Mouse (Mus musculus) thymus, postnatal 4 days (tissue): Measurements from ENCODE around the gene Enpp3.

ENCODE experiments used
- DNase-seq: peaks from one replicate; pipeline ENCODE4 v3.0.0; 2021

The Enpp3 gene

DNA sequence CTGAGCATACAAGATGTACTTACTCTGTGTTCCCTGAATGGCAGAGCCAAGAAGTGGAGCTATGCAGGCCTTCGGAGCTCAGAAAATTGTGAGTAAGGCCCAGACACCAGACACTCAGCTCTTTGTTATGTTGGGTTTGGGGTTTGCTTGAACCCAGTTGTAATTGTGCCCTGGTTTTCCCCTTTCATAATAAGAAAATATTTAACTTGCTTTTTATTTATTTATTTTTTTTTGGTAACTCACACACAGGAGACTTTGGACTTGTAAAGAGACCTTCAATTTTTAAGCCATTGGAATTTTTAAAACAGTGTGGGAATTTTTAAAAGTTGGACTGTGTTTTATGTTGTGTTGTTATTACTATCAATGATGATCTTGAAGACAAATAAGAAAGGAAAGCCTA, at the start of gene Enpp3:
Gene Enpp3, minus strand, starts transcription at position 148 of the 400 bp plus-strand sequence.
- DNase-seq = no peak

DNA sequence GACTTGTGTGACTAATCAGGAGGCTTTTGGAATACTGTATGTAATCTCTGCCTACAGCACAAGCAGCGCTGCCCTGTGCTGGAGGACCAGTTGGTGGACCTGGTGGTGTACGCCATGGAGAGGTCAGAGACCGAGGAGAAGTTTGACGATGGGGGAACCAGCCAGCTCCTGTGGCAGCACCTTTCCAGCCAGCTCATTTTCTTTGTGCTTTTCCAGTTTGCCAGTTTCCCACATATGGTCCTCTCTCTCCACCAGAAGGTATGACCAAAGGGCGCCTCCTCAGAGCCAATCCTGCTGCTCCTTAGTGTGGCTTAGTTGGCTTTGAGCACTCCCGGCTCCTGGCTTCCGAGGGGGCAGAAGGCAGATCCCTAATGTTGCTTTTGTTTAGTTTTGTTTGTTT, 45.7 kb upstream of the Enpp3 start:
- DNase-seq = no peak

DNA sequence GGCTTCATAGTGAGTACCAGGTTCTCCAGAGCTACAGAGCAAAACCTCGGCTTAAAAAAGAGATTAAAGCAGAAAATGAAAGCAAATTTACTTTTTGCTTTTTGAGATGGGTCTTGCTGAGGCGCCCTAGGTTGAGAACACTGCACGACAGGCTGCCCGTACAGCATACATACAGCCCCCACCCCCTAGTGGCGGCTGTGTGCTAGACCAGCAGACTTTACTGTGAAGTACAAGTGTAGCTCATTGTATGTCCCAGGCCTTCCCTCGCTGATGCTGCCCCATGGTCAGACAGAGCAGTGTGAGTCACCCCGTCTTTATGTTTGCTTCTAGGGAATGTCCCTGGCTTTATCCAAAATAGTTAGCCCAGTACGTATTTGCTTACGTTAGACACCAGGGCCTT, 43.4 kb upstream of the Enpp3 start:
- DNase-seq = peak; percentile 55

DNA sequence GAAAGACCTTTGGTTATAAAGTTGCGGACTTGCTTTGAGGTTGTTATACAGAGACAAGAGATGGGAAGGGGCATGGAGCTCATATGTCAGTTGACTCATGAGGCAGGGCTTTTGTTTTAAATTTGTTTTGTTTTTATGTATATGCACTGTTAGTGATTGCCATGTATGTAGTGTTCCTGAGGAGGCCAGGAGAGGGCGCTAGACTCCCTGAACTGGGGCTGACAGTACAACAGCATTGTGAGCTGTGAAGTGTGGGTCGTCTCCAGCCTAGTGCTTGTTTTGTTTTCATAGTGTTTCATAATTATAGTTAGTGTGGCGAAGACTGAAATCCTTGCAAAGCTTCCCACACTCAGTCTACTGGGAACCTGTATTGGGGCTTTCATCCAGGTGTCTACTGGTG, 31.0 kb upstream of the Enpp3 start:
- DNase-seq = peak; percentile 38

DNA sequence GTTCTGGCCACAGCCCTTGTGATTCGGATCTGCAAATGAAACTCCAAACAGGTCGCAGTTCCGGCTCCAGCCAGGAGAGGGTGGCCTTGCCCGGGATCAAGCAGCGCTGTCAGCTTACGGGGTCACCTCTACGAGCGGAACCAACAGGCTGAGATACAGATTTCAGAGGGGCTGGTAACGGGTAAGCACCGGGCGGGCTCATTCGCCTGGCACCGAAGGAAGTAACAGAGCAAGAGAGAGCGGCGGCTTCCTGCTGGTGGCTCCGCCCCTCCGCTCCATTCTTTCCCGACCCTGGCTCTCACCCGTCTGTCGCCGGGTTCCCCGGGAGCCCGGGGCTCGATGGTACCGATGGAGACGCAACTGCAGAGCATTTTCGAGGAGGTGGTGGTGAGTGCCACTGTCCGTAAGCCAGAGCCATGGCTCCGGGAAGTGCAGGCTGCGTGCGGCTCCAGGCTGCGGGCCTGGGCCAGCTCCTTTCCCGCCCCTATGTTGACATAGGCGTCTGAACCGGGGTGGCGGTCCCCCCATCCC, 27.2 kb upstream of the Enpp3 start, which contains the start of gene Med23:
Gene Med23, plus strand, starts transcription at position 227 of the 531 bp plus-strand sequence.
- peak; percentile 97 for DNase-seq

DNA sequence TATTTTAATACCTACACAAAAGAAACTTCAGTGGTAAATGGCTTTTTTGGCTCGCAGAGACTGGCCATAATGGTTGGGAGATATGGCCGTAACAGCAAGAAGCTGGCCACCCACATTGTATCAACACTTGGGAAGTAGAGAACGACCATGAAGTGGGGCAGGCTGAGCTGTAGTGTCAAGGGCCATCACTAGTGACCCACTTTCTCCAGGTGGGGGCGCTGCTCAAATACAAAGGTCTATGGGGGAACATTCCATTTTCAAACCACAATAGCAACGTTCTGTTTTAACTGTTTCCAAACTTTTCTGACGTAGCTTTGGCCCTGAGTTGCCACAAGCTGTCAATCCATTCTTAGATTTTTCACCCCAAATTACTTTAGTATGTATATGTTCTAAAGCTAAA, 21.8 kb upstream of the Enpp3 start:
- peak; percentile 58 for DNase-seq

DNA sequence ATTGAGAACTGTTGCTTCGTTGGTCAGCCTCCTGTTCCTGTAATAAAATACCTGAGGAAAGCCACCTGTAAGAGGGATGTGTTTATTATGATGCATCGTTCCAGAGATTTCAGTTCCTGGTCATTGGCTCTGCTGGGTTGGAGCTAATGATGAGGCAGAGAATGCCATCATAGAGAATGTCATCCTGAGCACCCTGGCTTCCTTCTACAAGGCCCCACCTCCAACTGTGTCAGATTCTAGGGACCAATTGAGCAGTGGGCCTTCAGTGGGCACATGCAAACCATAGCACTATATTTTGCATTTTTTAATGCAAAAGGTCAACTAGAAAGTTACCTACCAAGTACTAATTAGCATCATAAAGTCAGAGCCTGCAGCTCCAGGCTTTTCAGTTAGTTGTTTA, 20.5 kb upstream of the Enpp3 start:
- DNase-seq = no peak

DNA sequence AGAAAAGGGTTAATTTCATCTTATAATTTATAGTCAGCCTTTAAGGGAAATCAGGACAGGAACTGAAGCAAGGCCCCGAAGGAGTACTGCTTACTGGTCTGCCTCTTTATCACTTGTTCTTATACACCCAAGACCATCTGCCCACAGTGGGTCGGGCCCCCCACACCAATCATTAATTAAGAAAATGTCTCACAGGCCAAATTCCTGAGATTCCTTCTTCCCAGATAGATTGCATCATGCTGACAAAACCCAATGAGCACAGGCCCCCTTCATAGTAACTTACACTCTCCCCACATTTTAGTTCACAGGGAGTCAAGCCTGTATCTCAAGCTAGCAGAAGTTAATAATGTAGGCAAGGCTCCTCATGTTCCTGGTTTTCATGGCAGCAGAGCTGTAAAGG, 625 bp downstream of the Enpp3 start:
- no peak for DNase-seq

DNA sequence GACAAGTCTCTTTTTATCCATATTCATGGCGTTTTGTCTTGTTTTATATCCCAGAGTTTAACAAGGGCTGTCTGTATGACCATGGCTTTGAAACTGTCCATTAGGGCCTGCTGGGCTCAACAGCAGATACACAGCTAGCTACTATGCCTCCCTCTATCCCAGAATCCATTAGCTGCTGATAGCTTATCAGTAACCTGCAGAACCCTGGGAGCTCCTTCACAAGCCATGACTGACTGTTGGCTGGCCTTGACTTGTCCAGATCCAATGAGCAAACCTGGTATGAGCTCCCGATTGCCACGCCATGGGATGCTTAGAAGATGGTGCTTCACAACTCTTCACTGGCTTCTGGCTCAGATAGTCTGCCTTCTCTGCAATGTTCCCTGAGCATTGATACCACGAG, 1.8 kb downstream of the Enpp3 start:
- DNase-seq = no peak

DNA sequence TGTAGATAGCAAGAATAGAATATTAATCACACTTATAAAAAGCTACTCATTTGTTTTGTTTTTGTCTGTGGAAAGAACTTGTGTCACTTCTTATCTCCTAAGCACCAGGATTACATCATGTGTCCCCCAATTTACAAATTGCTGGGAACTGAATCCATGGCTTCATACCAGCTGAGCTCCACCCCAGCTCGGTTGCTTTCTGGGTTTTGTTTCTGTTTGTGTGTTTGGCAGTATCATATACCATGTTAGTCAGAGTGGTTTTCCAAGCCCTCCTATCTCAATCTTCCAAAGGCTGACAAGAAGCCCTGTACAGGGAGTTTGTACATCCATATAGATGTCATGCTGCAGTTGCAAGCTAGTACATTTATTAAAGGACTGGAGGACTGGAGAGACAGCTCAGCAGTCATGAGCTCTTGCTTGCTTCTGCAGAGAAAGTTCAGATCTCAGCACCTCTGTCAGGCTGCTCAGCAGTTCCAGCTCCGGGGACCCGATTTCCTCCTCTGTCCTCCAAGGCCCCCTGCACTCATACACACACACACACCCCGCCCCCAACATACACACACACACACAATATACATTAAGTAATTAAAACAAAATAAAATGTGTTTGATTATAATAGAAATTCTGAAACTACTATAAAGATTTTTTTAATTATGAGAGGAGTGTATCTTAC, 6.1 kb downstream of the Enpp3 start:
- no peak for DNase-seq

DNA sequence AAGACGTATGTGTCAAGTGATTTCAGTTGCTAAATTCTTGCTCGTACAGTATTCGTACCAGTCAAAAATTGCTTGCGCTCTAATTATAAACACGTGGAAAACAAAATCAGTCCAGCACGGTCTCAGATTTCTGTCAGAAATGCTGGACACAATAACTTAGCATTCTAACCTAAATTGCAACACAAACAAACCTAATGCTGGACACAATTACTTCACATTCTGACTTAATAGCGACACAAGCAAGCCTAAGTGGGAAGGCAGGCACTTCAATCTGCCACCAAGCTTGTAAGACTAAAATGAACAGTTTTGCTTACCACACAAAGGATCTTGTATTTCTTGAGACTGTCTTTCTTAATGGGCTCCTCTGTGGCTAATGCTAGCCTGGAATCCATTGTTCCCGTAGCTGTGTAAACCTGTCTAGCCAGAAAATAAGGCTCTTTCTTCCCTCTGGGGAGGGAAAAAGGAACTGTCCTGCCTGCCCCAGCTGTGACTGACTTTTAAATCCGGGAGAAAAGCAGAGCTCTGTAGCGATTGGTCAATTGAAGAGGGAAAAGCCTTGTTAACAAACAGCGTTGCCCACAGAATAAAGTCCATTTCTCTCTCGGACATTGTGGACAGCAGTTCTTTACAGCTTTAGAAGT, 6.8 kb downstream of the Enpp3 start:
- no peak for DNase-seq

DNA sequence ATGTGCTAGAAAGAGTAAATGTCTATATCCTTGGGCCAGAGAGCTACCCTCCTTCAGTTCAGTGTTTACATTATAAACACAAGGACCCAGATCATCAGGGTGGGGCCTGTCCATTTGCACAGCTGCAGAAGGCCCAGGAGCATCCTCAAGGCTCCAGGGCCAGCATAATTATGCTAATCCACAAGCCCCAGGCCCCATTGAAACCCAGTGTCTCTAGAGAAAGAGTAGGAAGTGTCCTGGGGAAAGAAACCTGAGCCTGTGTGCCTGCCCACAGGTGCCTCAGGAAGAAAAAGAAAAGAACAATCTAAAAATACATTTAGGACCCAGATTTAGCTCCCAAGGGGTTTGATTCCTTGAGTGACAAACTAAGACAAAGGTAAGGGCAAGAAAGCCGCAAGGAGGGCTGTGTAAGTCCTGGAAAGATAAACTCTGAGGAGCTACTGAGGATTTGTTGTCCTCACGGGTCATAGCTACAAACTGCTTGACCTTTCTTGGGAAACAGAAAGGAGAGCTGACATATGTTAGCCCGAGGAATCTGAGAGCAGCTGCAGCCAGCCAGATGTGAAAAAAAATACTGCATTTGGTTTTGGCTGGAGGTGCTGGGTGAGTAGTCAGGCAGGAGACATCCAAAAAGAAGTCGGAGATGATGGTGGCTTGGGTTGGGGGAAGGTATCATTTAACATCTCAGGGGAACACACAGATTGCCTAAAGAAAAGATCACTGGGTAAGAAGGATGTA, 7.8 kb downstream of the Enpp3 start:
- DNase-seq = no peak

DNA sequence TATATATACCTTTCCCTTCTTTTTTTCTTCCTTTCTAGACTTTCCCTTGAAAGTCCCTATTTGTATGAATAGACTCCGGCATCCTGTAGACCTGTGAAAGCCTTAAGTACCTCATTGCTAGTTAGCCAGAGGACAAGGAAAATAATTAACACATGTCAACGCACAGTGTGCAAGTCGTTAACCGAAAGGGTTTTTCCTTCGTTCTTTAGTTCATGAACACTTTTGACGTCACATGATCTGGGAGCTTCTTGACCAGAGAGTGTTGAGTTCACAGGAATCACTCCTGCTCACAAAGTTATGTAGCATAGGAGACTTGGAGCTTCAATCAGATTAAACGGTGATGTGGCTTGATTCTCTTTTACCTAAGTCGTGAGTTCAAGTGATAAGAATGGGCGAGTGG, 10.3 kb downstream of the Enpp3 start:
- DNase-seq = no peak

DNA sequence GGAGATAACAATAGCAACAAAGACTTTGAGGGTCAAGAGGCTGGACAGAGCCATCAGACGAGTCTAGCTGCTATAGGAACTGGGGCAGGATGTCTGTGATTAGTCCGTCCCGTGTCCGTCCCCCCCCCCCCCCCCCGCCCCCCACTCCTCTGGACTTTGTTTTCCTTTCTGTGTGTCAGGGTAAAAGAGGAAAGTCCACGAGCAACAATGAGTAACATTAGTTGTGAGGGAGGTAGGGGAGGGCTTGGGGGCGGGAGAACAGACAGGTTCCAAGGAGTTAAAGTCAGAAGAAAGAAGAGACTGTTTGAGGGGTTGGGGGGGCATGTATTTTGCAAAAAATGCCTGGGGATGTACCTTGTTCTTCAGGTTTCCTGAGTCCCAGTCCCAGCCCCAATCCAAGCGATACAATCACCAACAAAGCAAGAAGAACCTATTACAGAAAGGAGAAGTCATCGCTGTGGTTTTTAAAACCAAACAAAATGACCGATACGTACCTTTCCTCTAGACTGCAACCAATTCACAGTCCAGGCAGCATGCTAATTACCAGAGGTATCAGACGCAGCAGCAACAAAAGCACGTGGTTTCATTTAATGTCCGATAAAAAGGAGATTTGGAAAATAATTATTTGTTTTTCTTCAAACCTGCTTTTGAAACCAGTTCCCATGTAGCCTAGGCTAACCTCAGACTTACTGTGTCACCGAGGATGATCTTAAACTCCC, 11.1 kb downstream of the Enpp3 start:
- DNase-seq = no peak

DNA sequence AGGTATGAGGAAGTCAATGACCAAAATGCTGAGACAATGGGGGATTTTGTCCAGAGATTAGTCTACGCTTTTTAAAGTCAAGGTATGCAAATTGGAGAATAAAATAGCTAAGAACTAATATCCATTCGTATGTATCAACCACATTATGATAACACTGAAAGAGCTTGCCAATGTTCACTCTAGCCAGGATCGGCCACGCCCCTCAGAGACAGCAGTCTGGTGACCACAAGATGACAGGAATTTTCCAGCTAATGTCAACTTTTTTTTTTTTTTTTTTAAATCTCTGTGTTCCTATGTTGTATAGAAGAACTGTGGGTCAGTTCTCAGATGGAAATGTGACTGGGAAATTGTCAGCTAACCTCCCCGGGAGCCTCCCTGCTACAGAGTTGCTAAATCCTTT, 12.2 kb downstream of the Enpp3 start:
- no peak for DNase-seq

DNA sequence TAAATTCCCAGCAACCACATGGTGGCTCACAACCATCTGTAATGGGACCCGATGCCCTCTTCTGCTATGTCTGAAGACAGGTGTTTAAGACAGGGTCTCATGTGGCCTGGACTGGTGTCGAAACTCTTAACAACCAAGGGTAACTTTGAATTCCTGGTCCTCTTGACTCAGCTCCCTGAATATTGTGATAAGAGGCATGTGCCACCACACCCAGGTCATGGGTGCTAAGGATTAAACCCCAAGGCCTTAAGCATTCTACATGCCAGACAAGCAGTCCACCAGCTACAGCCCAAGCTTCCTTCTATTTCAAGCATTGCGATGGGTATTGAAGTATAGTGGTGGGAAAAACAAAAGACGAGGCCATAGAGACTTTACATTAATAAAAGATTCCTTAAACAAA, 14.5 kb downstream of the Enpp3 start:
- no peak for DNase-seq

DNA sequence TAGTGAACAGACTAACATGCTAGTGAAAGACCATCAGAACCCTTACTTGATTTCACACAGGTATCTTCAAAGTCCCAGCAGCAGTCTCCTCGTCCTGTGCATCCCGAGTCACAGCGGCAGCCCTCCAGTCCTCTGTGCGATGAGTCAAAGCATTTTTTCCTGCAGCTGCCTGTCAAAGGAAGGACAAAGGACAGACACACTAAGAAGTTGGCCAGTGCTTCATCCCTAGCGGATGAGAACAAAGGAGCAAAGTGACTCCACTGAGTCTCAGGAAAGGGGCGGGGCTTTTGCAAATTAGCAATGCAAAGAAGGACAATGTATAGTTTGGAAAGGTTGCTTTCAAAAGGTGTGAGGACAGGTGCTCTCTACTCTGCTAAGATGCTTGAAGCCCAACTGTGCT, 16.5 kb downstream of the Enpp3 start:
- DNase-seq = no peak

DNA sequence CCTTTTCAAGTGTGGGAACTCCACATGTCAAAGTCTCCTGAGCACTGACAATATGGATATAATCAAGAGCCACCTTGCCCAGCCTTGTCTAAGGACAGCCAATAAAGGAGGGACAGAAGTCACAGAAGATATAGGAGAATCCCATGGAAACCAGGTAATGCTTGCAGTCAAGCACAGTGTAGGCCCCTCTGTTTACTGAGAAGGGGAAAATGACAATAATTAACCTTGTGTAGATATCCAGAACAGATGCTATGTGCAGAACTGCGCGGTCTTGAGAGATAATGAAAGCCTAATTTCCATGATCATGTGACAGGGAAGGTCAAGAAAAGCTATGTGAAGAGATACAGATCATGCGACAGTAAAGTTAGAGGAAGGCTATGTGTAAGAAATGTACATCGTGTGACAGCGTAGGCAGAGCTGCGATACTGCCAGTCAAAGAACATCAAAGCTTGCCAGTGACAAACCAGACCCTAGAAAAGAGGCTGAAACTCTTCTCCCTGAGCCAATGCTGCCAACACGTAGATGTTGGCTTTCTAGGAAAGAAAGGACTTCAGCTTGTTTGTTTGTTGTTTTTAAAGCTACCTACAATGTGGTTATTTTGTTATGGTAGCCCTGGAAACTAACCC, 17.1 kb downstream of the Enpp3 start:
- no peak for DNase-seq

DNA sequence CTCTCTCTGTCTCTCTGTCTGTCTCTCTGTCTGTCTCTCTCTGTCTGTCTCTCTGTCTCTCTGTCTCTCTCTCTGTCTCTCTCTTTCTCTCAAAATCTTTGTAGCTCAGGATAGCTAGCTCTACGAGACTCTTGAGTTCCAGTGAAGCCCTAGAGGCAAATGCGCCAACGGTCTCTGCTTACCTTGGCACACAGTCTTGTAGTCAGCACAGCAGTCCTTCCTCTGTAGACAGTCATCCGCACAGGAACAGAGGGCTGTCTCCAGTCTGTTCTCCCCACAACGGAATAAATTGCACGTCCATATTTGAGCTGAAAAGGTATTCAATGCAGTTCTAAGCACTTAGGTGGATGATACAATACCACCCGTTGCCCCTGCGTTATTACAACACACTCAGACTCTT, 18.0 kb downstream of the Enpp3 start:
- no peak for DNase-seq

DNA sequence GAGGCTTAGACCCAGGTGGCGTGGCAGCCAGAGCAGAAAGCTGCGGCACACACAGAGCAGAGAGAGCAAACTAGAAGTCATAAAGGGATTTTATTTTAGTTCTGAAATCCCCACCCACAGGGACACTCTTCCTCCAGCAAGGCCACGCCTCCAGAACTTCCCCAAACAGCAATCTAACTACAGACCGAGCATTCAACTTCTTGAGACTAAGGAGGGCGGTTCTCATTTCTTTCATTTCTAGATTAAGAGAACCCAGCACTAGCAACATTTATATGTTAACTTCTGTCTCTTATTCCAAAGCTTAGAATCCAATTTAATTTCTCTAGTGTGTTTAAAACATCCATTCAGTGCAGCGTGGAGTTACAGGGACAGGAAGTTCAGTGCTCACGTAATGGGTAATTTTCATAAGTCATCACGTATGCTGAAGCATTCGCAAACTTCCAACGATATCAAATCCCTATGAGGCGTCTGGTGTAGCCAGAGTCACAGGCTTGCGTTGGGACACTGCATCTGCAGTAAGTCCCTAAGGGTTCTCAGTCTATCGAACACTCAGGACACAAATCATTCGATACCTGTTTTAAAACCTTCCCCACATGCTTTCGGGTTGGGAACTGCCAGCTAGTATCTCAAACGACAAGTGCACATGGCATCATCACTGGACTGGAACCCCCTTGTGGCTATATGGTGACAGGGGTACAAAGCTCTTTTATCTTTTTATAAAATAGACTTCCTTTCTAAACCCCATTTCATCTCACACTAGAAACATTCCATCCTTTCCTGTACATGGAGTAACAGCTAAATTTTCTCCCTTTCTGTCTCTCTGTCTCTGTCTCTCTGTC, 18.7 kb downstream of the Enpp3 start:
- DNase-seq = peak; percentile 18

DNA sequence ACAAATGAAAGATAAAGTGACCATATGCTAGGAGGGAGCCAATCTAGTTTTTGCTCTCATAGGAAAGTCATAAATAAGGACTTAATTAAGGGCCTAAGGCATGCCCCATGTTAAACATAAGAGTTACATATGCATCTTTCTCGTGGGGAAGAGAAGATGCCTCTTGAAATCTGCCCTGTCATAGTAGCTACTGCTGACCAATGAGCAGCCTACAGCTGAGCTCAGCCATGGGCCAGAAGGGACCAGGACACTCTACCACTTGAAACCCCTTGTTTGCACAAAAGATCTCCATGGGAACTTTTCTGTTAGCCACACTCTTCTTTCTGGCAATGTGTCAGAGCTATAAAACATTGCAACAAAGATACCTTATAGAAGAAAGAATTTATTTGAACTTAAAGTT, 19.4 kb downstream of the Enpp3 start:
- DNase-seq = no peak

DNA sequence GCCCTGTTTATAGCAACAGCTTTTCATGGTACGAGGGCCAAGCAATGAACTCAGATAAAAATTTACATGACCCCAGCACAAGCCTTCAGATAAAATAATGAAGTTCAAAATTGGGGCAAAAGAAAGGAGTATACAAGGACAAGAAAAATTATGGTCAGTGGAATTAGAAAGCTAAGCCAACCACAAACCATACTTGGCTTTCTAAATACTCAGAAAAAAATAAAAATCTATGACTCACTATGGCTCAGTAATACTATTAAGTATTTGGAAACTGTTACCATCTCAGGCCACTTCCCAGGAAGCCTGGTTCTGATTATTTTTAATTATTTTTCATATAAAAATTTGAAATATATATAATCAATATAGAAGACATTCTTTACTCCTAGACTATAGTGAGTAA, 19.8 kb downstream of the Enpp3 start:
- no peak for DNase-seq
